Mouse (Mus musculus): ENCODE data around the gene Wwox. TPM values are rescaled to one million over a fixed set of nuclear protein-coding genes. Genes with fewer than 3 reads are reported as not detected.
A peak's percentile ranks its signal among the peaks of the same experiment; 100 is the strongest.

Gene Wwox
- polyA plus RNA-seq, 1 experiment from 2014 or later, result 13.8 TPM

GRCm38 (mm10) chr8:115159208-115159607 is 719.8 kb downstream of the Wwox start:
- Histone ChIP-seq H3K36me3 (ENCODE audit: control insufficient read depth, insufficient read depth, low read length) (no peaks in the 10 kb centered on the region), H3K4me1 (replicated peaks; ENCODE audit: control insufficient read depth, insufficient read depth, low read length) (peaks cover 14% of the 10 kb centered on the region), H3K4me2 (ENCODE audit: low read depth, low read length, severe bottlenecking) (peak overlapping the region; percentile 47), H3K9me3 (ENCODE audit: control insufficient read depth, low read length) (no peaks in the 10 kb centered on the region), H3K4me3 (ENCODE audit: low read depth, low read length) (peak overlapping the region; percentile 19), H3K27ac (ENCODE audit: low read depth, low read length) (peak overlapping the region; percentile 58), H3K9ac (ENCODE audit: low read length) (peak overlapping the region; percentile 43), H3K27me3 (ENCODE audit: control insufficient read depth, insufficient read depth, low read length) (peaks cover 4% of the 10 kb centered on the region; the same call in 1 of the 2 replicates)
- 0 out of 2 replicates have a peak, but pooled peaks have one; percentile 6 for ATAC-seq (replicated peaks; ENCODE audit: low FRiP score)
- no peak for DNase-seq (ENCODE audit: low spot score)
- WGBS, result 11% methylated on average over 18 of the region's 18 CpGs

DNA sequence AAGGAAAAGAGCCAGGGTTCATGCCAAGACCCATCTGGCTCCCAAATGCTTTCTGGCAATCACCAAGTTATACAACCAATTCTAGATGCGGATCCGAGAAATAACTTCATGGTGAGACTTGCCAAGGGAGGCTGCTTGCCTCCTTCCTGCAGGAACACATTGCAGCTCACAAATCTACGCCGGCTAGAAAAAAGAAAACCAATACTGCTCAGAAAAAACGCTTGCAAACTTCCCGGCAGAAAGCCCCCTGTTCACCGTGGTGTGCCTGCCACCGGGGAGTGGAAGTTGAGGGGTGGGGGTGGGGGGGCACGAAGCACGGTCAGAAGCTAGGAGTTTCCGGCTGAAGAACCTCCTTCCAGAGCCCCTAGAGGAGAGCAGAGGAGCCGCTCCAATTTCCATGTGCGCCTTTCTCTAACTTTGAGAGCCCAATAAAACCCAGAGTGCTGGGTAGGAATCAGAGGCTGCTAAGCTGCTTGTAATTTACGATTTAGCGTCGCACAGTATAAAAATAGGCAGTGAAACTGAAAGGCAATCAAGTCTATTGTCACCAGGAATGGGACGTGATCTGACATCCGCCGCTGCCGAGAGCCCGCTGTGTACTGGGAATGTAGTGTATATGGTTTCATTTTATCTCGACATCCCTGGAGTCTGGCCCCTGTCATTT is 720.4 kb downstream of the Wwox start:
- peak overlapping the region; percentile 47 for H3K4me2 ChIP-seq (ENCODE audit: low read depth, low read length, severe bottlenecking)
- peaks cover 14% of the 10 kb centered on the region for H3K4me1 ChIP-seq (replicated peaks; ENCODE audit: control insufficient read depth, insufficient read depth, low read length)
- H3K27ac ChIP-seq (ENCODE audit: low read depth, low read length), result 0 out of 2 replicates have a peak overlapping the region, but pooled peaks have one; percentile 18
- H3K9ac ChIP-seq (ENCODE audit: low read length), result peak overlapping the region; percentile 43
- no peaks in the 10 kb centered on the region for H3K9me3 ChIP-seq (ENCODE audit: control insufficient read depth, low read length)
- DNase-seq (ENCODE audit: low spot score), result peak; percentile 68
- 17% methylated on average over 22 of the region's 22 CpGs for WGBS
- no peaks in the 10 kb centered on the region for H3K36me3 ChIP-seq (ENCODE audit: control insufficient read depth, insufficient read depth, low read length)
- ATAC-seq (replicated peaks; ENCODE audit: low FRiP score), result no peak
- H3K27me3 ChIP-seq (ENCODE audit: control insufficient read depth, insufficient read depth, low read length), result peaks cover 4% of the 10 kb centered on the region; the same call in 1 of the 2 replicates
- H3K4me3 ChIP-seq (ENCODE audit: low read depth, low read length), result peak overlapping the region; percentile 12; the same call in 1 of the 2 replicates

GRCm38 (mm10) chr8:115160407-115160806 is 721.0 kb downstream of the Wwox start:
- WGBS, result 84% methylated on average over 5 of the region's 5 CpGs
- Histone ChIP-seq H3K4me3 (ENCODE audit: low read depth, low read length) (no peak overlapping the region; the same call in 1 of the 2 replicates), H3K27ac (ENCODE audit: low read depth, low read length) (no peak overlapping the region), H3K9me3 (ENCODE audit: control insufficient read depth, low read length) (no peaks in the 10 kb centered on the region), H3K27me3 (ENCODE audit: control insufficient read depth, insufficient read depth, low read length) (peaks cover 4% of the 10 kb centered on the region; the same call in 1 of the 2 replicates), H3K4me1 (replicated peaks; ENCODE audit: control insufficient read depth, insufficient read depth, low read length) (peaks cover 14% of the 10 kb centered on the region), H3K9ac (ENCODE audit: low read length) (no peak overlapping the region; the same call in 1 of the 2 replicates), H3K36me3 (ENCODE audit: control insufficient read depth, insufficient read depth, low read length) (no peaks in the 10 kb centered on the region), H3K4me2 (ENCODE audit: low read depth, low read length, severe bottlenecking) (peak overlapping the region; percentile 47; the same call in 1 of the 2 replicates)
- DNase-seq (ENCODE audit: low spot score), result no peak
- ATAC-seq (replicated peaks; ENCODE audit: low FRiP score), result no peak

DNA sequence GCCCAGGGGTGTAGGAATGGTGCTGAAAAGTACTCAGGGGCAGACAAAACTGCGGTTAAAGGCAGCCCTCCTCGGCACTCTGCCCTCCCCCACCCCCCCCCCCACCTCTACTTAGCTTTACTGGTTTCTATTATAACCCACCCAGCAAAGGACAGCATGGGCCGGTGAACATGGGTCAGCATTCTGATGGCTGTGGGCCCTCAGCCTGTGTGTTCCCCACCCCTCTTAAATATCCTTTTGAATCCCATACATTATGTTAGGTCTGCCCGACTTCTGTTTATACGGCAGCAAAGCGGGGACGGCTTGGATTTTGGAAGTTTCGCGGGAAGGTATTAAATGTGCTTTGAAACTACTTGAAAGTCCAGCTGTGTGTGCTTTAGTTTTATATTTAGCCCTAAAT is 722.1 kb downstream of the Wwox start:
- Histone ChIP-seq H3K9me3 (ENCODE audit: control insufficient read depth, low read length) (no peaks in the 10 kb centered on the region), H3K4me2 (ENCODE audit: low read depth, low read length, severe bottlenecking) (no peak overlapping the region), H3K4me3 (ENCODE audit: low read depth, low read length) (no peak overlapping the region), H3K27me3 (ENCODE audit: control insufficient read depth, insufficient read depth, low read length) (peaks cover 4% of the 10 kb centered on the region; the same call in 1 of the 2 replicates), H3K36me3 (ENCODE audit: control insufficient read depth, insufficient read depth, low read length) (no peaks in the 10 kb centered on the region), H3K4me1 (replicated peaks; ENCODE audit: control insufficient read depth, insufficient read depth, low read length) (peaks cover 14% of the 10 kb centered on the region), H3K9ac (ENCODE audit: low read length) (no peak overlapping the region), H3K27ac (ENCODE audit: low read depth, low read length) (no peak overlapping the region)
- WGBS, result 41% methylated on average over 9 of the region's 9 CpGs
- DNase-seq (ENCODE audit: low spot score), result no peak
- no peak for ATAC-seq (replicated peaks; ENCODE audit: low FRiP score)

- no peak overlapping the region for H3K9ac ChIP-seq (ENCODE audit: low read length)
- H3K9me3 ChIP-seq (ENCODE audit: control insufficient read depth, low read length), result no peaks in the 10 kb centered on the region
- no peak for DNase-seq (ENCODE audit: low spot score)
- no peak overlapping the region for H3K4me3 ChIP-seq (ENCODE audit: low read depth, low read length)
- no peak for ATAC-seq (replicated peaks; ENCODE audit: low FRiP score)
- 43% methylated on average over 13 of the region's 13 CpGs for WGBS
- no peak overlapping the region for H3K27ac ChIP-seq (ENCODE audit: low read depth, low read length)
- no peaks in the 10 kb centered on the region for H3K36me3 ChIP-seq (ENCODE audit: control insufficient read depth, insufficient read depth, low read length)
- no peak overlapping the region for H3K4me2 ChIP-seq (ENCODE audit: low read depth, low read length, severe bottlenecking)
- H3K4me1 ChIP-seq (replicated peaks; ENCODE audit: control insufficient read depth, insufficient read depth, low read length), result no peaks in the 10 kb centered on the region; the same call in 1 of the 2 replicates
- H3K27me3 ChIP-seq (ENCODE audit: control insufficient read depth, insufficient read depth, low read length), result peaks cover 2% of the 10 kb centered on the region; the same call in 1 of the 2 replicates
These were observed 725.4 kb downstream of the Wwox start for GRCm38 (mm10) chr8:115164872-115165271.

GRCm38 (mm10) chr8:115173634-115174081 is 734.2 kb downstream of the Wwox start:
- 22% methylated on average over 14 of the region's 14 CpGs for WGBS
- no peaks in the 10 kb centered on the region for H3K9me3 ChIP-seq (ENCODE audit: control insufficient read depth, low read length)
- peaks cover 7% of the 10 kb centered on the region; the same call in 1 of the 2 replicates for H3K4me1 ChIP-seq (replicated peaks; ENCODE audit: control insufficient read depth, insufficient read depth, low read length)
- H3K27ac ChIP-seq (ENCODE audit: low read depth, low read length), result no peak overlapping the region
- no peak overlapping the region for H3K9ac ChIP-seq (ENCODE audit: low read length)
- ATAC-seq (replicated peaks; ENCODE audit: low FRiP score) (peak; percentile 80), DNase-seq (ENCODE audit: low spot score) (no peak)
- no peak overlapping the region for H3K4me3 ChIP-seq (ENCODE audit: low read depth, low read length)
- H3K36me3 ChIP-seq (ENCODE audit: control insufficient read depth, insufficient read depth, low read length), result no peaks in the 10 kb centered on the region
- peak overlapping the region; percentile 2; the same call in 1 of the 2 replicates for H3K4me2 ChIP-seq (ENCODE audit: low read depth, low read length, severe bottlenecking)
- H3K27me3 ChIP-seq (ENCODE audit: control insufficient read depth, insufficient read depth, low read length), result no peaks in the 10 kb centered on the region

- H3K36me3 ChIP-seq (ENCODE audit: control insufficient read depth, insufficient read depth, low read length), result no peaks in the 10 kb centered on the region
- no peak for ATAC-seq (replicated peaks; ENCODE audit: low FRiP score)
- no peak overlapping the region for H3K4me3 ChIP-seq (ENCODE audit: low read depth, low read length)
- DNase-seq (ENCODE audit: low spot score), result no peak
- H3K9ac ChIP-seq (ENCODE audit: low read length), result no peak overlapping the region
- no peaks in the 10 kb centered on the region for H3K9me3 ChIP-seq (ENCODE audit: control insufficient read depth, low read length)
- WGBS, result 66% methylated on average over 6 of the region's 6 CpGs
- no peaks in the 10 kb centered on the region for H3K27me3 ChIP-seq (ENCODE audit: control insufficient read depth, insufficient read depth, low read length)
- H3K27ac ChIP-seq (ENCODE audit: low read depth, low read length), result no peak overlapping the region
- no peak overlapping the region for H3K4me2 ChIP-seq (ENCODE audit: low read depth, low read length, severe bottlenecking)
- peaks cover 3% of the 10 kb centered on the region; the same call in 1 of the 2 replicates for H3K4me1 ChIP-seq (replicated peaks; ENCODE audit: control insufficient read depth, insufficient read depth, low read length)
These were observed 746.0 kb downstream of the Wwox start for GRCm38 (mm10) chr8:115185431-115185964.

DNA sequence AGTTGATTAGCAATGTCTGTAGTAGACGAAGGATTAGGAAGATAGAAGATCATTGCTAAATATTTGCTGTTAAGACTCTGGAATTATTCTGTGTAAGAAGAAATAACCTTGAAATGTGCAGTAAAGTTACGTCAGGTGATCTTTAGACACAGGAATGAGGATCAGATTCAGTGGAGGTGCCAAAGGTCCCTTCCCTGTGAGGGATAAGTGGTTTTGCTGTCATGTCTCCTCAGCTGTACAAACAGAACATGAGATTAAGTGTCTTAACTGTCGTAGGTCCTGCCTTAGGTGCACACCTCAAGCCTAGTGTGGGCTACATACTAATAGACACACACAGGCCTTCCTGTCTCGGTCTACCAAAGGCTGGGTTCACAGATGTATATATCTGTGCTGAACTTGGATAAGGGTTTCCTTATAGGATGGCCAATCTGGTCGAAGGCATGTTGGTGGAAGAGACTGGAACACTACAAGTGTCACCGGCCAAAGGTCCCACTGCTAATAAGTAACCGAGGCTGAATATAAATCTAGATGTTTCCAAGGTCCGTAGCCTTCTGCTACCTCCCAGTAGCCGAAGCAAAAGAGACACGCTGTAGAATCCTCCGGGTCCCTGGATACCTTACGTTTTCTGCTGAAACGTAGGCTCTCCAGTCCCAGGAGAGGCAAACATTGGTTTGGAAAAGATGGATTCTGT is 746.8 kb downstream of the Wwox start:
- Histone ChIP-seq H3K27me3 (ENCODE audit: control insufficient read depth, insufficient read depth, low read length) (no peaks in the 10 kb centered on the region), H3K27ac (ENCODE audit: low read depth, low read length) (no peak overlapping the region), H3K4me2 (ENCODE audit: low read depth, low read length, severe bottlenecking) (no peak overlapping the region), H3K4me1 (replicated peaks; ENCODE audit: control insufficient read depth, insufficient read depth, low read length) (peaks cover 3% of the 10 kb centered on the region; the same call in 1 of the 2 replicates), H3K4me3 (ENCODE audit: low read depth, low read length) (no peak overlapping the region), H3K36me3 (ENCODE audit: control insufficient read depth, insufficient read depth, low read length) (no peaks in the 10 kb centered on the region), H3K9me3 (ENCODE audit: control insufficient read depth, low read length) (no peaks in the 10 kb centered on the region), H3K9ac (ENCODE audit: low read length) (no peak overlapping the region)
- DNase-seq (ENCODE audit: low spot score), result no peak
- WGBS, result 72% methylated on average over 13 of the region's 13 CpGs
- ATAC-seq (replicated peaks; ENCODE audit: low FRiP score), result no peak
